Mouse (Mus musculus): ENCODE measurements at regions not wholly inside any gene's neighbourhood (a gene's known extent, or its start where the extent isn't known, plus 50 kb on each side); places are given as distances from the start of the nearest gene placed in this dataset.

DNA sequence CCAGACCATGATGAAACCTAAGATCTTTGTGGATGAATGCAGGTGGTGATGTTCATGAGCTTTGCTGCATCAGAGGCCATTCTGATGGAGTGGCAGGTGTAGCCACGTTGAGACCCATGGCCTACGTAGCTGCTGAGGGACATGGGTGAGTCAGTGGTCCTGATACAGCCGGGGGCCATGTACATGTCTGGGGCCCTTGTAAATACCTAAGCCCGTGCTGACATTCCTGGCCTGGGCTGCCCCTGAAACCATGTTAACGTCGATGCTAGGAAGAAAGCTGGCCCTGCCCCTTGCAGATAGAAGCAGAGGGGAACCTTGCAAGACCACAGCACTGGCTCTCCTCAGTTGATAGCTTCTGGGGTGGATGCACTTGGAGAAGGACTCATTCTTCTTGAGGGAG lies 165.2 kb downstream of the Fam76b start:
- Histone ChIP-seq H3K9me3 (ENCODE audit: low read length) (no peaks in the 10 kb centered on the region), H3K4me1 (ENCODE audit: insufficient read depth, low read depth, low read length) (no peaks in the 10 kb centered on the region), H3K9ac (replicated peaks; ENCODE audit: low read depth) (no peak overlapping the region), H3K4me3 (ENCODE audit: low read depth, low read length) (no peak overlapping the region), H3K4me2 (replicated peaks; ENCODE audit: low read depth, low read length) (no peak overlapping the region), H3K36me3 (ENCODE audit: insufficient read depth, low read length) (no peaks in the 10 kb centered on the region), H3K27me3 (replicated peaks; ENCODE audit: insufficient read depth, low read length) (no peaks in the 10 kb centered on the region), H3K27ac (ENCODE audit: low read length) (no peak overlapping the region)
- no peak for ATAC-seq
- 90% methylated on average over 6 of the region's 6 CpGs for WGBS
- TF ChIP-seq CTCF (IDR thresholded peaks at IDR 0.05) (no peak), EP300 (IDR thresholded peaks at IDR 0.05) (no peak)
- DNase-seq (ENCODE audit: low spot score): no peak

DNA sequence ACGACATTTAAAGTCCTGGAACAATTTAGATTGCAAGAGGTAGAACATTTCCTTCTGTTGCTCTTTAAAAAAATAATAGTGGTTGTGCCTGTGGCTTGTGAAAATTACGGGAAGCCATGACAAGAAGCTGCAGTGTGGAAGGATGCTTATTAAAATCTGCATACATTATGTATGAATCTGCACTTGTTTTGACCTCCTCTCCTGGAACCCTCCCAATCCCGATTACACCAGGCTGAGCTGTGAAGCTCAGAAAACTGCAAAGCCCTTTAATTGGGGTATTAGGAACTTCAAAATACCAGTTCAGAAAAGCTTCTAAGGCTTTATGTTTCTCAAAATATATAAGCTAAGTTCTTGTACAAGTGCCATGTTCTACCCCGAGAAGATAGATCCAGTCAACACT lies 171.8 kb downstream of the Fam76b start:
- Histone ChIP-seq H3K9me3 (ENCODE audit: low read length) (no peaks in the 10 kb centered on the region), H3K4me2 (replicated peaks; ENCODE audit: low read depth, low read length) (no peak overlapping the region), H3K27me3 (replicated peaks; ENCODE audit: insufficient read depth, low read length) (no peaks in the 10 kb centered on the region), H3K9ac (replicated peaks; ENCODE audit: low read depth) (no peak overlapping the region), H3K4me1 (ENCODE audit: insufficient read depth, low read depth, low read length) (no peaks in the 10 kb centered on the region), H3K4me3 (ENCODE audit: low read depth, low read length) (no peak overlapping the region), H3K36me3 (ENCODE audit: insufficient read depth, low read length) (no peaks in the 10 kb centered on the region), H3K27ac (ENCODE audit: low read length) (no peak overlapping the region)
- no peak for DNase-seq (ENCODE audit: low spot score)
- no peak for TF ChIP-seq CTCF (IDR thresholded peaks at IDR 0.05)
- TF ChIP-seq EP300 (IDR thresholded peaks at IDR 0.05): no peak
- WGBS: 77% methylated on average over 4 of the region's 4 CpGs
- no peak for ATAC-seq

DNA sequence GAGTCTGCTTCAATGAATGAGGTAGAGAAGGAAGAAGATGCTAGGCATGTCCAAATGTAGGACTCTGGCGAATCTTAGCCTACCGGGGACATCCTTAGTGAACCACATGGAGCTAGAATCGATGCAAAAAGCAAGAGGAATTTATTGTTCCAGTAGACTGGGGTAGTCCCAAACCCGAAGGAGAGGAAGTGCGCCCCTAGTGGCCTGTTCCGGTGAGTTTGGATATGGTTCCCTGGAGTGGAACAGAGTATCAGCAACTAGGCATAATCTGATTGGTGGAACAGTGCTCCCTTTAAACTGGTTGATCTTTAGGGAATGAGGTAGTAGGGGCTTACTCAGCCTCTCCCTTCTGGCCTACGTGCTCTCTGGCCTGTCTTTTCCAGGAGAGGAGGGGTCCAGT lies 174.0 kb downstream of the Fam76b start:
- DNase-seq (ENCODE audit: low spot score): no peak
- Histone ChIP-seq H3K27ac (ENCODE audit: low read length) (no peak overlapping the region), H3K9me3 (ENCODE audit: low read length) (no peaks in the 10 kb centered on the region), H3K27me3 (replicated peaks; ENCODE audit: insufficient read depth, low read length) (no peaks in the 10 kb centered on the region), H3K9ac (replicated peaks; ENCODE audit: low read depth) (no peak overlapping the region), H3K4me2 (replicated peaks; ENCODE audit: low read depth, low read length) (no peak overlapping the region), H3K36me3 (ENCODE audit: insufficient read depth, low read length) (no peaks in the 10 kb centered on the region), H3K4me3 (ENCODE audit: low read depth, low read length) (no peak overlapping the region), H3K4me1 (ENCODE audit: insufficient read depth, low read depth, low read length) (no peaks in the 10 kb centered on the region)
- TF ChIP-seq EP300 (IDR thresholded peaks at IDR 0.05) (no peak), CTCF (IDR thresholded peaks at IDR 0.05) (peak; percentile 43)
- WGBS: 81% methylated on average over 7 of the region's 7 CpGs
- ATAC-seq: no peak

DNA sequence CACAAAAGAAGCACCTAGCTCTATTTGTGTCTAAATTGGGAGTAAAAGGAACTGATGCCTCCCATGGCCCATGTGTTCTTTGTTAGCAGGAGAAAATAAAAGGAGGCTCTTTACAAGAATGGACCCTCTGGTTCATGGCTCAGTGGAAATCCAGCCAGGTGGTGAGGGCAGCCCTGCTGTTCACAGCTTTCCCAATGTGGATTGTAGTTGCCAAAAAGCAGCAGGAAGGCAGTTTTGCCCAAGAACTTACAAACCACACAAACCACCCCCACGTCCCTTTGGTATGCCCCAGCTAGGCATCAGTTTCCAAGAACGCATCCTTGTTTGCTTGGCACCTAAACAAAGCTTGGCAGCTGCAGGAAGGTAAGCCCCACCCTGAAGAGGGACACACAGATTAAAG lies 174.7 kb downstream of the Fam76b start:
- H3K4me2 ChIP-seq (replicated peaks; ENCODE audit: low read depth, low read length): no peak overlapping the region
- no peaks in the 10 kb centered on the region for H3K27me3 ChIP-seq (replicated peaks; ENCODE audit: insufficient read depth, low read length)
- WGBS: 52% methylated on average over 2 of the region's 2 CpGs
- H3K4me1 ChIP-seq (ENCODE audit: insufficient read depth, low read depth, low read length): no peaks in the 10 kb centered on the region
- H3K9me3 ChIP-seq (ENCODE audit: low read length): no peaks in the 10 kb centered on the region
- no peak for ATAC-seq
- TF ChIP-seq EP300 (IDR thresholded peaks at IDR 0.05) (no peak), CTCF (IDR thresholded peaks at IDR 0.05) (no peak)
- DNase-seq (ENCODE audit: low spot score): no peak
- no peaks in the 10 kb centered on the region for H3K36me3 ChIP-seq (ENCODE audit: insufficient read depth, low read length)
- H3K4me3 ChIP-seq (ENCODE audit: low read depth, low read length): no peak overlapping the region
- no peak overlapping the region for H3K27ac ChIP-seq (ENCODE audit: low read length)
- no peak overlapping the region for H3K9ac ChIP-seq (replicated peaks; ENCODE audit: low read depth)

DNA sequence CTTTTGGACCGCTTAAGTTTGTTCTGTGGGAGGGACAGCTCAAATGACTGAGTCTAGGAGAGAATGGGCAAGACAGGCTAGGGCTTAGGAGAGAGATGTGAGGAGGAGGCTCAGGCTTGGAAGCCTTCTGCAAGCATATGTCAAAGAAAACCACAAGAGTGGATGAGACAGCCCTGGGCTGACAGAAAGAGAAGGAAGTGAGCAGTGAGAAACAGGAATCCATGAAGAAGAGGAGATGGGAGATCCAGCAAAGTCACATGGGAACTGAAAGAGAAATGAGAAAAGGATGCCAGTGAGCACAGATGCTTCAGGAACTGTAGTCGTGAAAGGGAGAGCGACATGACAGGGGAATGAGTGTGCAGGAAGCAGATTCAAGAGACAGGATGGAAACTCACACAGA lies 175.6 kb downstream of the Fam76b start:
- no peak overlapping the region for H3K27ac ChIP-seq (ENCODE audit: low read length)
- H3K9me3 ChIP-seq (ENCODE audit: low read length): no peaks in the 10 kb centered on the region
- ATAC-seq: no peak
- WGBS: 73% methylated on average over 3 of the region's 3 CpGs
- H3K4me3 ChIP-seq (ENCODE audit: low read depth, low read length): no peak overlapping the region
- no peak for DNase-seq (ENCODE audit: low spot score)
- no peaks in the 10 kb centered on the region for H3K36me3 ChIP-seq (ENCODE audit: insufficient read depth, low read length)
- no peak overlapping the region for H3K9ac ChIP-seq (replicated peaks; ENCODE audit: low read depth)
- TF ChIP-seq CTCF (IDR thresholded peaks at IDR 0.05) (no peak), EP300 (IDR thresholded peaks at IDR 0.05) (no peak)
- H3K4me1 ChIP-seq (ENCODE audit: insufficient read depth, low read depth, low read length): no peaks in the 10 kb centered on the region
- H3K27me3 ChIP-seq (replicated peaks; ENCODE audit: insufficient read depth, low read length): no peaks in the 10 kb centered on the region
- no peak overlapping the region for H3K4me2 ChIP-seq (replicated peaks; ENCODE audit: low read depth, low read length)

DNA sequence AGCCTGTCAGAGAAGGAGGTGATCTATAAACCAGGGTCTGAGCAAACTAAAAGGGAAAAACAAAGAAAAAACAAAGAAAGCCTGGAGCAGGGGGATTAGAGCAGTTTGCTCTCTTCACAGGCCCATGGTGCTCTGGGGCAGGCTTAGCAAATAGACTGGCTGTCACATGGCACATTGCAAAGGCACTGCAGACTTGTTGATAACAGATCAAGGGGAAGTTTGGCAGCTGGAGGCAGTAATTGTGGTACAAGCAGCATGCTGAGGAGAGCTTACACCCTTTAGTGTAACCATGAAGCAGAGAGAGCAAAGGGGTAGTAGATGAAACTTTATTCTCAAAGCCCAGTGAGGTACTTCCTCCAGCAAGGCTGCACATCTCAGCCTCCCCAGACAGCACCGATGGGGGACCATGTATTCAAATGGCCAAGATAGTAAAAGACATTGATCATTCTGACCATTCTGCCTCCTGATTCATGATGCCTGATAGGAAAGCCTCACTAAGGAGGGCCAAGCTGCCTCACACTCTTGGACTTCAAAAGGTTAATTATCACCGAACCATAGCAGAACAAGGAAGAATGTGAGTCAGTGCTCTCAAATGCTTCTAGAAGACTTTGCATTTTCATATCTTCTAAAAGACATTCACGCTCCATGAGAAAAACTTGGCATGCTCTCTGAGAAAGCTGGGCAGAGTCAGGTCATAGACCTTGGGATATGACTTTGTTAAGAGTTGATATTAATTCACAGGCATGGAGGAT lies 178.9 kb downstream of the Fam76b start:
- no peaks in the 10 kb centered on the region for H3K36me3 ChIP-seq (ENCODE audit: insufficient read depth, low read length)
- DNase-seq (ENCODE audit: low spot score) (peak; percentile 10), ATAC-seq (peak; percentile 35)
- H3K4me2 ChIP-seq (replicated peaks; ENCODE audit: low read depth, low read length): no peak overlapping the region
- no peak overlapping the region for H3K27ac ChIP-seq (ENCODE audit: low read length)
- 51% methylated on average over 3 of the region's 3 CpGs for WGBS
- TF ChIP-seq CTCF (IDR thresholded peaks at IDR 0.05): no peak
- TF ChIP-seq EP300 (IDR thresholded peaks at IDR 0.05): no peak
- H3K27me3 ChIP-seq (replicated peaks; ENCODE audit: insufficient read depth, low read length): no peaks in the 10 kb centered on the region
- H3K9me3 ChIP-seq (ENCODE audit: low read length): no peaks in the 10 kb centered on the region
- H3K4me1 ChIP-seq (ENCODE audit: insufficient read depth, low read depth, low read length): no peaks in the 10 kb centered on the region
- H3K4me3 ChIP-seq (ENCODE audit: low read depth, low read length): no peak overlapping the region
- no peak overlapping the region for H3K9ac ChIP-seq (replicated peaks; ENCODE audit: low read depth)

DNA sequence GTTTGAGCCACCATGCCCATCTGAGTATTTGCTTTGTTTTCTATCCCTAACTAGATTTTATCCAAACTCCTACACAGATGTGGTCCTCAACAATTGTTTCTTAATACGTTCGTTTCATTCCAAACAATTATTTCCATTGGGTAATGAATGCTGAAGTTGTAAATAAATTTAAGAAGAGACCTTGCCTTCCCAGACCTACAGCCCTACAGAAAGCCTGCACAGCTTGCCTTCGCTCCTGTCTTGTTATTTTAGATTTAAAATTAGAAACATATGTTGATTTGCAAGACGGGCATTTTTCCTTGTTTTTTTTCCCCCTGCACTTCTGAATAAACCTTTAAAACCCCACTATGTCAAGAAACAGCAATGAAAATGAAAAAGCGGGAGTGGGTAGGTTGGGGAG lies 181.9 kb downstream of the Fam76b start:
- no peak overlapping the region for H3K9ac ChIP-seq (replicated peaks; ENCODE audit: low read depth)
- no peaks in the 10 kb centered on the region for H3K36me3 ChIP-seq (ENCODE audit: insufficient read depth, low read length)
- no peaks in the 10 kb centered on the region for H3K9me3 ChIP-seq (ENCODE audit: low read length)
- WGBS: 81% methylated on average over 5 of the region's 5 CpGs
- ATAC-seq (no peak), DNase-seq (ENCODE audit: low spot score) (no peak)
- no peak for TF ChIP-seq CTCF (IDR thresholded peaks at IDR 0.05)
- no peak for TF ChIP-seq EP300 (IDR thresholded peaks at IDR 0.05)
- no peak overlapping the region for H3K4me2 ChIP-seq (replicated peaks; ENCODE audit: low read depth, low read length)
- no peak overlapping the region for H3K4me3 ChIP-seq (ENCODE audit: low read depth, low read length)
- H3K27me3 ChIP-seq (replicated peaks; ENCODE audit: insufficient read depth, low read length): no peaks in the 10 kb centered on the region
- no peaks in the 10 kb centered on the region for H3K4me1 ChIP-seq (ENCODE audit: insufficient read depth, low read depth, low read length)
- H3K27ac ChIP-seq (ENCODE audit: low read length): no peak overlapping the region
